Mouse (Mus musculus) right cerebral cortex, postnatal 25 days (tissue): Measurements from ENCODE around the gene Pus7.

ENCODE experiments used
- DNase-seq: peaks from one replicate; pipeline ENCODE4 v3.0.0; 2022

Gene Pus7

GRCm38 (mm10) chr5:23782931-23783877 lies at the start of gene Pus7:
TSS of gene Pus7 (minus strand) at chr5:23783711.
- DNase-seq, result peak; percentile 84

- DNase-seq, result peak; percentile 30
Measured at GRCm38 (mm10) chr5:23830897-23831752, 47.6 kb upstream of the Pus7 start.

GRCm38 (mm10) chr5:23826321-23827004 lies 43.0 kb upstream of the Pus7 start:
- no peak for DNase-seq

GRCm38 (mm10) chr5:23824171-23824733 lies 40.7 kb upstream of the Pus7 start:
- DNase-seq, result no peak

GRCm38 (mm10) chr5:23822306-23822705 lies 38.8 kb upstream of the Pus7 start:
- DNase-seq, result no peak

- DNase-seq, result no peak
Measured at GRCm38 (mm10) chr5:23816681-23817080, 33.2 kb upstream of the Pus7 start.

- no peak for DNase-seq
Measured at GRCm38 (mm10) chr5:23814841-23815240, 31.3 kb upstream of the Pus7 start.

GRCm38 (mm10) chr5:23792726-23793125 lies 9.2 kb upstream of the Pus7 start:
- DNase-seq, result no peak

GRCm38 (mm10) chr5:23789078-23789612 lies 5.6 kb upstream of the Pus7 start:
- no peak for DNase-seq

- no peak for DNase-seq
Measured at GRCm38 (mm10) chr5:23788390-23788830, 4.9 kb upstream of the Pus7 start.

GRCm38 (mm10) chr5:23787536-23788389 lies 4.3 kb upstream of the Pus7 start, which contains the start of gene Rint1:
TSS of gene Rint1 (plus strand) at chr5:23787711.
- DNase-seq, result peak; percentile 94

- DNase-seq, result no peak
Measured at GRCm38 (mm10) chr5:23782051-23782810, 1.3 kb downstream of the Pus7 start.

- no peak for DNase-seq
Measured at GRCm38 (mm10) chr5:23781172-23781571, 2.3 kb downstream of the Pus7 start.

GRCm38 (mm10) chr5:23780516-23780915 lies 3.0 kb downstream of the Pus7 start:
- no peak for DNase-seq

GRCm38 (mm10) chr5:23774186-23774585 lies 9.3 kb downstream of the Pus7 start:
- no peak for DNase-seq

GRCm38 (mm10) chr5:23771105-23771504 lies 12.4 kb downstream of the Pus7 start:
- DNase-seq, result no peak

GRCm38 (mm10) chr5:23764557-23764956 lies 19.0 kb downstream of the Pus7 start:
- peak; percentile 47 for DNase-seq

- no peak for DNase-seq
Measured at GRCm38 (mm10) chr5:23762531-23762930, 21.0 kb downstream of the Pus7 start.

- peak; percentile 18 for DNase-seq
Measured at GRCm38 (mm10) chr5:23758633-23759032, 24.9 kb downstream of the Pus7 start.

GRCm38 (mm10) chr5:23756368-23756767 lies 27.1 kb downstream of the Pus7 start:
- DNase-seq, result no peak
